Mouse (Mus musculus) ES-Bruce4 (cell line): ENCODE results near the gene Tbc1d22a. TPM values are rescaled to one million over a fixed set of nuclear protein-coding genes. Genes with fewer than 3 reads are reported as not detected.
"Not testable (repeated sequence)": the region's sequence is repeated elsewhere in the genome, so short reads cannot be mapped to it uniquely, and the experiment has no call there.

ENCODE experiments used
- H3K27ac ChIP-seq: 2 replicates; pipeline ENCODE4 v1.5.1; 2012; ENCODE audit warnings: low read length, inconsistent platforms; ENCODE audit not compliant: insufficient read depth
- H3K27me3 ChIP-seq: 2 replicates; pipeline ENCODE4 v1.6.1; 2012; ENCODE audit warnings: mild to moderate bottlenecking, low read length, inconsistent platforms; ENCODE audit not compliant: control insufficient read depth, poor library complexity, insufficient read depth, severe bottlenecking
- H3K36me3 ChIP-seq: 2 replicates; pipeline ENCODE4 v1.6.1; 2012; ENCODE audit warnings: inconsistent platforms, mild to moderate bottlenecking, low read length, moderate library complexity; ENCODE audit not compliant: control insufficient read depth, poor library complexity, insufficient read depth, severe bottlenecking
- H3K4me1 ChIP-seq: one replicate; pipeline ENCODE4 v1.8.1; 2011; ENCODE audit warnings: low read length; ENCODE audit not compliant: control insufficient read depth, insufficient read depth
- H3K4me3 ChIP-seq: 2 replicates; pipeline ENCODE4 v1.5.1; 2011; ENCODE audit warnings: low read depth, mild to moderate bottlenecking, low read length
- H3K9ac ChIP-seq: 2 replicates; pipeline ENCODE4 v1.6.1; 2012; ENCODE audit warnings: low read depth, mild to moderate bottlenecking, inconsistent platforms; ENCODE audit not compliant: poor library complexity, severe bottlenecking
- H3K9me3 ChIP-seq: replicated peaks from 2 replicates; pipeline ENCODE4 v1.6.1; 2012; ENCODE audit warnings: mild to moderate bottlenecking, low read length, inconsistent platforms; ENCODE audit not compliant: control insufficient read depth, poor library complexity, insufficient read depth, severe bottlenecking
- CTCF ChIP-seq: IDR thresholded peaks from one replicate; pipeline ENCODE4 v1.8.1; 2011; ENCODE audit warnings: low read depth, low read length
- EP300 ChIP-seq: IDR thresholded peaks from 2 replicates; pipeline ENCODE4 v1.6.1; 2011; ENCODE audit warnings: low read depth, low read length; ENCODE audit not compliant: insufficient read depth
- POLR2A ChIP-seq: IDR thresholded peaks from one replicate; pipeline ENCODE4 v1.8.1; 2011; ENCODE audit warnings: low read length; ENCODE audit not compliant: insufficient read depth
- polyA plus RNA-seq: library from polyadenylated mRNA; stranded (reverse); fragments of >200 nt; gene quantifications from 2 replicates; pipeline ENCODE4 v1.2.4, GENCODE M21; 2011; ENCODE audit warnings: low read depth; ENCODE audit not compliant: missing spikeins, insufficient read depth, insufficient read length

Tbc1d22a gene
- polyA plus RNA-seq, 1 experiment = 14.1 TPM

DNA sequence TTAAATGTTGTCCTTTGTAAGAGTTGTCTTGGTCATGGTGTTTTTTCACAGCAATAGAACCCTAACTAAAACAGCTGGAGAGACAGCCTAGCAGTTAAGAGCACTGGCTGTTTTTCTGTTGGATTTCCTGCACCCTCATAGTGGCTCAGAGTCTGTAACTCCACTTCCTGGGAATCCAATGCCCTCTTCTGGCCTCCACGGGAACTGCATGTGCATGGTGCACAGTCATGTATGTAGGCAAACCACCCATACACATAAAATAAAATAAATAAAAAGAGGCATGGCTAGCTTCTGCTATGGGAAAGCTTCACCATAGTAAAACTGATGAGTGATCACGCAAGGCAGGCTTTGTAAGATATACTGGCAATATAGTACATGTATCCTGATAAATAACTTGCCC, 9.0 kb upstream of the Tbc1d22a start:
- peak; percentile 71 for TF ChIP-seq CTCF
- no peak for TF ChIP-seq EP300
- no peaks in the 10 kb centered on the region for H3K9me3 ChIP-seq

GRCm38 (mm10) chr15:86206385-86206784, 7.9 kb upstream of the Tbc1d22a start:
- Histone ChIP-seq H3K9ac (no peak overlapping the region), H3K4me3 (no peak overlapping the region), H3K27ac (no peak overlapping the region), H3K36me3 (peaks cover 3% of the 10 kb centered on the region; the same call in 1 of the 2 replicates), H3K9me3 (no peaks in the 10 kb centered on the region), H3K27me3 (no peaks in the 10 kb centered on the region), H3K4me1 (no peaks in the 10 kb centered on the region)
- TF ChIP-seq POLR2A = no peak
- TF ChIP-seq EP300 = no peak
- no peak for TF ChIP-seq CTCF

More for the DNA sequence above, 9.0 kb upstream of the Tbc1d22a start:
- Histone ChIP-seq H3K36me3 (peaks cover 3% of the 10 kb centered on the region; the same call in 1 of the 2 replicates), H3K9ac (no peak overlapping the region), H3K4me1 (peaks cover 3% of the 10 kb centered on the region), H3K27me3 (no peaks in the 10 kb centered on the region), H3K4me3 (no peak overlapping the region), H3K27ac (no peak overlapping the region)

DNA sequence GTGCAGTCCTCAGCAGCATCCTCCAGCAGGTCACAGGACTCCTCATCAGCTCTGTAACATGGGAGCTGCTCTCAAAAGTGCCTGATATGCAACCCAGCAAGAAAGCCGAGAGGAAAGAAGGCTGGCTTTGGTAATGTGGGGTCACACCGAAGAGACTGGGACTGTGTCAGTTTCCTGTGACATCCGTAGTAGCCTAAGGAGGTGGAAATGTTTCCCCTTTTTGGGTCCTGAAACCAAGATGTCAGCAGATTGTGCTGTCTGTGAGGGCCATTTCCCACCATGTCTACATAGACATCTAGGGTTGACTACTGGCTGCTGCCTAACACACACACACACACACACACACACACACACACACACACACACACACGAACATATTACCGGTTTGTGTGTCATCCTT, 2.1 kb upstream of the Tbc1d22a start:
- not testable (repeated sequence) for H3K4me3 ChIP-seq, H3K27me3 ChIP-seq, H3K9ac ChIP-seq, H3K27ac ChIP-seq, H3K4me1 ChIP-seq, H3K36me3 ChIP-seq, H3K9me3 ChIP-seq

GRCm38 (mm10) chr15:86214549-86215201, 416 bp downstream of the Tbc1d22a start:
- TF ChIP-seq CTCF (no peak), POLR2A (no peak), EP300 (no peak)
- peak overlapping the region; percentile 61 for H3K9ac ChIP-seq
- H3K4me1 ChIP-seq = peaks cover 3% of the 10 kb centered on the region
- no peaks in the 10 kb centered on the region for H3K9me3 ChIP-seq
- no peaks in the 10 kb centered on the region for H3K27me3 ChIP-seq
- peaks cover 3% of the 10 kb centered on the region; the same call in 1 of the 2 replicates for H3K36me3 ChIP-seq
- no peak overlapping the region for H3K27ac ChIP-seq
- H3K4me3 ChIP-seq = peak overlapping the region; percentile 88

DNA sequence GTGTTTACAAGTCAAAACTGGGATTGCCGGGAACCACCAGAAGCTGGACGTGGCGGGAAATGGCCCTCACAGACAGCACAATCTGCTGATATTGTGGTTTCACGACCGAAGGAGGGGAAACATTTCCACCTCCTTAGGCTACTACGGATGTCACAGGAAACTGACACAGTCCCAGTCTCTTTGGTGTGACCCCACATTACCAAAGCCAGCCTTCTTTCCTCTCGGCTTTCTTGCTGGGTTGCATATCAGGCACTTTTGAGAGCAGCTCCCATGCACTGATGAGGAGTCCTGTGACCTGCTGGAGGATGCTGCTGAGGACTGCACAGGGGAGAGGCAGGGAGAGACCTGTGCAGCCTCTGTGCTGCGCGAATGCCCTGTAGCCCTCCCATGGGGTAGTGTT, 2.4 kb downstream of the Tbc1d22a start:
- H3K4me3 ChIP-seq, H3K9me3 ChIP-seq, H3K36me3 ChIP-seq, H3K9ac ChIP-seq, H3K4me1 ChIP-seq, H3K27me3 ChIP-seq, H3K27ac ChIP-seq: not testable (repeated sequence)

DNA sequence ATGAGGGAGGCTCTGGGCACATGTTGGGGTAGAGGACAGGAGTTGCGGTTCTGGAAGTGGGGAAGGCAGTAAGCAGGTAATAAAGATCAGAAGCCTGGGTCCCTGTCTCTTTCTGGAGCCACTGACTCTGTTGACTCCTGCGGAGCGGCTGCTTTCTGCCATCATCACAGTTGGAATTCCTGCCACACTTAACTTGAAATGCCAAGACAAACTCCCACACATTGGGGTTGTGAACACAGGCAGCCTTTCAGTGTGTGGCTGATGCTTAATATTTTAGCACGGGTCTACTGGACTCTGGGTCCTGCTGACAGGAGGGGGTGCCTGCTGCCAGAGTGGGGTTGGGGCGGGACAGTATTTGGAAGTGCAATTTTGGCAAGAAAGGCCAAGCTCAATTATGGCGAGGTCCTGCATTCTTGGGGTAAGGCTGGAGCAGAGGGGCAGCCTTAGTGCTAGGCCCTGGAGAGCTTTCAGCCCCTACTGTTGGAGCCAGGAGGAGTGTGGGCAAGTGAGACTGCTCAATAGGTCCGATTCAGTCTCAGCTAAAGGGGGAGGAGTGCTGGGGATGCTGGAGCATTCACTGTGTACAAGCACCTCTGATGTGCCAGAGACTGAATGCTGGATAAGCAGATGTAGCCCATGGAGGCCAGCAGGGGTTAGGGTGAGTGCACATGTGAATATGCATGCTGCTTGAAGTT, 5.4 kb downstream of the Tbc1d22a start:
- Histone ChIP-seq H3K9ac (no peak overlapping the region), H3K36me3 (no peaks in the 10 kb centered on the region), H3K4me1 (peaks cover 3% of the 10 kb centered on the region), H3K27me3 (no peaks in the 10 kb centered on the region), H3K4me3 (no peak overlapping the region), H3K9me3 (no peaks in the 10 kb centered on the region), H3K27ac (no peak overlapping the region)
- TF ChIP-seq POLR2A (no peak), CTCF (no peak), EP300 (no peak)
